Mouse (Mus musculus) embryonic facial prominence, embryonic 13.5 days (tissue): ENCODE results near the gene Themis. TPM values are rescaled to one million over a fixed set of nuclear protein-coding genes. Genes with fewer than 3 reads are reported as not detected.

Experiments used
- ATAC-seq: fragments of 200-750 bp; cut with Nextera tagmentation; 2 replicates; pipeline ENCODE4 v1.8.0; 2017; ENCODE audit warnings: low read depth; ENCODE audit not compliant: insufficient number of reproducible peaks, insufficient read depth, low FRiP score, low TSS enrichment
- H3K27ac ChIP-seq: fragments of 300-500 bp; sonication (generic); 2 replicates; pipeline ENCODE4 v1.5.1; 2015; ENCODE audit warnings: moderate library complexity, mild to moderate bottlenecking, inconsistent platforms
- H3K27me3 ChIP-seq: fragments of 300-500 bp; sonication (generic); 2 replicates; pipeline ENCODE4 v1.6.1; 2015; ENCODE audit warnings: mild to moderate bottlenecking, inconsistent platforms
- H3K36me3 ChIP-seq: fragments of 300-500 bp; sonication (generic); 2 replicates; pipeline ENCODE4 v1.6.1; 2015; ENCODE audit warnings: mild to moderate bottlenecking, inconsistent platforms
- H3K4me1 ChIP-seq: fragments of 300-500 bp; sonication (generic); 2 replicates; pipeline ENCODE4 v1.6.1; 2015; ENCODE audit warnings: inconsistent platforms
- H3K4me2 ChIP-seq: fragments of 300-500 bp; sonication (generic); 2 replicates; pipeline ENCODE4 v1.6.1; 2015; ENCODE audit warnings: moderate library complexity, mild to moderate bottlenecking, inconsistent platforms
- H3K4me3 ChIP-seq: fragments of 300-500 bp; sonication (generic); 2 replicates; pipeline ENCODE4 v1.5.1; 2015; ENCODE audit warnings: mild to moderate bottlenecking, inconsistent platforms
- H3K9ac ChIP-seq: fragments of 300-500 bp; sonication (generic); 2 replicates; pipeline ENCODE4 v1.6.1; 2015; ENCODE audit warnings: mild to moderate bottlenecking, inconsistent platforms
- H3K9me3 ChIP-seq: fragments of 300-500 bp; sonication (generic); 2 replicates; pipeline ENCODE4 v1.6.1; 2016; ENCODE audit warnings: inconsistent platforms
- WGBS: fragments of 180-500 bp; shearing (Covaris S2); methylation state at CpG from one replicate; pipeline ENCODE4 v1.1.7; 2015; ENCODE audit warnings: mixed read lengths; 5-methylcytosine and 5-hydroxymethylcytosine counted together
- polyA plus RNA-seq: library from polyadenylated mRNA; unstranded; fragments of >200 nt; fragmentation: Nextera tagmentation; extraction: Ambion mirVana; gene quantifications from 2 replicates; pipeline ENCODE4 v1.2.1, GENCODE M21; 2015

The Themis gene
- polyA plus RNA-seq, 1 experiment from 2014 or later = not detected

- WGBS = 48% methylated on average over 1 of the region's 1 CpGs
- H3K27ac ChIP-seq = no peak overlapping the region
- no peaks in the 10 kb centered on the region for H3K9me3 ChIP-seq
- H3K9ac ChIP-seq = no peak overlapping the region
- no peak overlapping the region for H3K4me3 ChIP-seq
- H3K4me2 ChIP-seq = no peak overlapping the region
- no peak for ATAC-seq
- H3K36me3 ChIP-seq = no peaks in the 10 kb centered on the region
- H3K4me1 ChIP-seq = no peaks in the 10 kb centered on the region
- no peaks in the 10 kb centered on the region for H3K27me3 ChIP-seq
These were observed 230.2 kb downstream of the Themis start for GRCm38 (mm10) chr10:28898351-28898750.
